Mouse (Mus musculus) MEL (cell line): ENCODE measurements around the gene Map3k7cl. TPM values are rescaled to one million over a fixed set of nuclear protein-coding genes. Genes with fewer than 3 reads are reported as not detected.

Source experiments
- DNase-seq: peaks from one replicate; pipeline ENCODE4 v3.0.0; 2011; ENCODE audit warnings: low read depth, low spot score
- H3K27ac ChIP-seq: 2 replicates; pipeline ENCODE4 v1.5.1; 2012; ENCODE audit warnings: low read depth, mild to moderate bottlenecking, control low read depth, low read length, moderate library complexity; ENCODE audit not compliant: control insufficient read depth
- H3K27me3 ChIP-seq, 2 experiments: fragments of 150-350 bp in 1 of 2; sonication (generic) in 1 of 2; 2 replicates each; pipeline ENCODE4 v1.6.1; 2012; ENCODE audit warnings: low read length in 2 of 2, mild to moderate bottlenecking in 2 of 2, improper control_type of control experiment in 1 of 2, moderate library complexity in 1 of 2; ENCODE audit not compliant: insufficient read depth in 2 of 2, control insufficient read depth in 1 of 2
- H3K36me3 ChIP-seq, 2 experiments: 2 replicates each; pipeline ENCODE4 v1.6.1; 2012 to 2014; ENCODE audit warnings: low read length in 2 of 2, improper control_type of control experiment in 1 of 2, inconsistent platforms in 1 of 2, mild to moderate bottlenecking in 1 of 2; ENCODE audit not compliant: insufficient read depth in 2 of 2, control insufficient read depth in 1 of 2
- H3K4me1 ChIP-seq, 2 experiments: fragments of 150-350 bp in 1 of 2; sonication (generic) in 1 of 2; 2 replicates each; pipeline ENCODE4 v1.6.1; 2012; ENCODE audit warnings: low read length in 2 of 2, improper control_type of control experiment in 1 of 2, mild to moderate bottlenecking in 1 of 2; ENCODE audit not compliant: insufficient read depth in 2 of 2, control insufficient read depth in 1 of 2
- H3K4me3 ChIP-seq, 2 experiments: fragments of 150-350 bp in 1 of 2; sonication (generic) in 1 of 2; 2 replicates each; pipeline ENCODE4 v1.5.1; 2012; ENCODE audit warnings: low read depth in 2 of 2, low read length in 2 of 2, mild to moderate bottlenecking in 2 of 2, moderate library complexity in 2 of 2, control low read depth in 1 of 2, improper control_type of control experiment in 1 of 2; ENCODE audit not compliant: control insufficient read depth in 1 of 2, insufficient read depth in 1 of 2
- H3K79me2 ChIP-seq: 2 replicates; pipeline ENCODE4 v1.6.1; 2012; ENCODE audit warnings: mild to moderate bottlenecking, low read length, moderate library complexity; ENCODE audit not compliant: control insufficient read depth, poor library complexity, insufficient read depth
- H3K9ac ChIP-seq: 2 replicates; pipeline ENCODE4 v1.6.1; 2012; ENCODE audit warnings: low read depth, mild to moderate bottlenecking, control low read depth, low read length, moderate library complexity; ENCODE audit not compliant: control insufficient read depth, poor library complexity, severe bottlenecking
- H3K9me3 ChIP-seq: fragments of 150-350 bp; sonication (generic); replicated peaks from 2 replicates; pipeline ENCODE4 v1.6.1; 2012; ENCODE audit warnings: mild to moderate bottlenecking, low read length, improper control_type of control experiment, moderate library complexity; ENCODE audit not compliant: insufficient read depth
- BHLHE40 ChIP-seq: IDR thresholded peaks from 2 replicates; pipeline ENCODE4 v1.6.1; 2012; ENCODE audit warnings: low read depth, mild to moderate bottlenecking, inconsistent platforms, low read length, improper control_type of control experiment, borderline replicate concordance
- CHD1 ChIP-seq: IDR thresholded peaks from 2 replicates; pipeline ENCODE4 v1.6.1; 2012; ENCODE audit warnings: low read depth, mild to moderate bottlenecking, inconsistent platforms, low read length, improper control_type of control experiment
- CHD2 ChIP-seq: IDR thresholded peaks from 2 replicates; pipeline ENCODE4 v1.6.1; 2011; ENCODE audit warnings: low read length, improper control_type of control experiment
- CTCF ChIP-seq, 3 experiments: IDR thresholded peaks in 2 of 3; conservative IDR thresholded peaks in 1 of 3; 2 replicates each; pipeline ENCODE4 v1.5.1; 2011 to 2012; ENCODE audit warnings: low read length in 3 of 3, low read depth in 2 of 3, mild to moderate bottlenecking in 2 of 3, improper control_type of control experiment in 1 of 3, inconsistent platforms in 1 of 3, mixed read lengths in 1 of 3, moderate library complexity in 1 of 3; ENCODE audit not compliant: control insufficient read depth in 1 of 3, insufficient read depth in 1 of 3, poor library complexity in 1 of 3, severe bottlenecking in 1 of 3
- ELF1 ChIP-seq: IDR thresholded peaks from 2 replicates; pipeline ENCODE4 v1.6.1; 2014; ENCODE audit warnings: low read depth, mild to moderate bottlenecking, inconsistent platforms, low read length, improper control_type of control experiment, moderate library complexity
- GATA1 ChIP-seq: IDR thresholded peaks from 2 replicates; pipeline ENCODE4 v1.6.1; 2011; ENCODE audit warnings: low read depth, low read length, improper control_type of control experiment
- JUND ChIP-seq: IDR thresholded peaks from 2 replicates; pipeline ENCODE4 v1.6.1; 2011; ENCODE audit warnings: low read depth, mild to moderate bottlenecking, improper control_type of control experiment, low read length
- MAFK ChIP-seq: IDR thresholded peaks from 2 replicates; pipeline ENCODE4 v1.6.1; 2011; ENCODE audit warnings: low read depth, mild to moderate bottlenecking, low read length, improper control_type of control experiment, borderline replicate concordance
- MAX ChIP-seq: IDR thresholded peaks from 2 replicates; pipeline ENCODE4 v1.6.1; 2011; ENCODE audit warnings: low read length, improper control_type of control experiment
- MAZ ChIP-seq: IDR thresholded peaks from 2 replicates; pipeline ENCODE4 v1.6.1; 2012; ENCODE audit warnings: low read depth, mild to moderate bottlenecking, inconsistent platforms, low read length, improper control_type of control experiment
- MXI1 ChIP-seq: IDR thresholded peaks from 2 replicates; pipeline ENCODE4 v1.6.1; 2011; ENCODE audit warnings: mild to moderate bottlenecking, low read depth, low read length, improper control_type of control experiment
- MYB ChIP-seq: IDR thresholded peaks from 2 replicates; pipeline ENCODE4 v1.6.1; 2011; ENCODE audit warnings: mild to moderate bottlenecking, low read depth, low read length, improper control_type of control experiment
- NELFE ChIP-seq: IDR thresholded peaks from 2 replicates; pipeline ENCODE4 v1.6.1; 2011; ENCODE audit warnings: low read depth, low read length, improper control_type of control experiment
- RAD21 ChIP-seq: IDR thresholded peaks from 2 replicates; pipeline ENCODE4 v1.6.1; 2011; ENCODE audit warnings: mild to moderate bottlenecking, low read depth, low read length, improper control_type of control experiment
- RCOR1 ChIP-seq: IDR thresholded peaks from 2 replicates; pipeline ENCODE4 v1.6.1; 2012; ENCODE audit warnings: low read depth, mild to moderate bottlenecking, inconsistent platforms, low read length, improper control_type of control experiment
- SIN3A ChIP-seq: IDR thresholded peaks from 2 replicates; pipeline ENCODE4 v1.6.1; 2012; ENCODE audit warnings: low read length, improper control_type of control experiment, inconsistent platforms
- SMC3 ChIP-seq: IDR thresholded peaks from 2 replicates; pipeline ENCODE4 v1.6.1; 2011; ENCODE audit warnings: low read depth, low read length, improper control_type of control experiment
- TAL1 ChIP-seq: IDR thresholded peaks from 2 replicates; pipeline ENCODE4 v1.6.1; 2012; ENCODE audit warnings: mild to moderate bottlenecking, inconsistent platforms, low read length, moderate library complexity, mixed read lengths
- TBP ChIP-seq: IDR thresholded peaks from 2 replicates; pipeline ENCODE4 v1.8.0; 2011; ENCODE audit warnings: low read depth, low read length, improper control_type of control experiment
- TCF12 ChIP-seq: IDR thresholded peaks from 2 replicates; pipeline ENCODE4 v1.6.1; 2014; ENCODE audit warnings: low read depth, mild to moderate bottlenecking, inconsistent platforms, low read length, improper control_type of control experiment, moderate library complexity
- UBTF ChIP-seq: IDR thresholded peaks from 2 replicates; pipeline ENCODE4 v1.6.1; 2012; ENCODE audit warnings: low read depth, mild to moderate bottlenecking, inconsistent platforms, low read length, improper control_type of control experiment, moderate library complexity, borderline replicate concordance; ENCODE audit not compliant: insufficient read depth
- USF2 ChIP-seq, 2 experiments: IDR thresholded peaks; 2 replicates each; pipeline ENCODE4 v1.6.1; 2011 to 2012; ENCODE audit warnings: improper control_type of control experiment in 2 of 2, low read length in 2 of 2, borderline replicate concordance in 1 of 2, inconsistent platforms in 1 of 2, low read depth in 1 of 2, mild to moderate bottlenecking in 1 of 2; ENCODE audit not compliant: insufficient read depth in 1 of 2
- ZC3H11A ChIP-seq: IDR thresholded peaks from 2 replicates; pipeline ENCODE4 v1.6.1; 2012; ENCODE audit warnings: low read depth, mild to moderate bottlenecking, inconsistent platforms, low read length, improper control_type of control experiment
- ZNF384 ChIP-seq: IDR thresholded peaks from 2 replicates; pipeline ENCODE4 v1.6.1; 2012; ENCODE audit warnings: low read depth, mild to moderate bottlenecking, inconsistent platforms, low read length, improper control_type of control experiment
- polyA plus RNA-seq, 2 experiments: library from polyadenylated mRNA; stranded (reverse) in 1 of 2; unstranded in 1 of 2; fragments of >175 nt in 1 of 2; fragments of >200 nt in 1 of 2; gene quantifications; 2 replicates each; pipeline versions ENCODE4 v1.2.1 to v1.2.4; 2012; ENCODE audit warnings: low replicate concordance in 2 of 2, low read depth in 1 of 2; ENCODE audit not compliant: insufficient read length in 2 of 2, insufficient read depth in 1 of 2, missing spikeins in 1 of 2
- total RNA-seq: library from RNA; depleted of rRNA; stranded (reverse); fragments of 300-350 nt; gene quantifications from 2 replicates; pipeline ENCODE4 v1.2.3, GENCODE M21; 2012

The Map3k7cl gene
- total and polyA plus RNA-seq, 3 experiments: not detected

- TF ChIP-seq MAX: no peak
- no peak for TF ChIP-seq ELF1
- no peak for TF ChIP-seq TBP
- TF ChIP-seq CTCF (IDR thresholded peaks at IDR 0.05 in 2 of 3, conservative IDR thresholded peaks at IDR 0.05 in 1 of 3; ENCODE audit: control insufficient read depth in 1 of 3, insufficient read depth in 1 of 3, low read depth in 2 of 3, low read length in 3 of 3, poor library complexity in 1 of 3, severe bottlenecking in 1 of 3): no peak
- no peak for TF ChIP-seq GATA1
- no peak for TF ChIP-seq SIN3A
- no peak for TF ChIP-seq ZC3H11A
- no peak for TF ChIP-seq ZNF384
- no peak for TF ChIP-seq CHD1
- TF ChIP-seq UBTF: no peak
- no peak for TF ChIP-seq MAFK
- TF ChIP-seq, all 39 proteins: peak for 0
- Histone ChIP-seq H3K4me1 (no peaks in the 10 kb centered on the region), H3K9me3 (no peaks in the 10 kb centered on the region), H3K36me3 (no peaks in the 10 kb centered on the region), H3K27me3 (peaks cover 3 to 5% of the 10 kb centered on the region in 2 experiments; a peak in 3 of 4 replicates), H3K9ac (no peak overlapping the region), H3K79me2 (no peaks in the 10 kb centered on the region), H3K27ac (no peak overlapping the region), H3K4me3 (no peak overlapping the region)
- DNase-seq: no peak
Measured at GRCm38 (mm10) chr16:87512331-87512730, 40.8 kb upstream of the Map3k7cl start.

GRCm38 (mm10) chr16:87524228-87524627, 28.9 kb upstream of the Map3k7cl start:
- H3K27me3 ChIP-seq: peaks cover 13 to 16% of the 10 kb centered on the region in 2 experiments
- no peak overlapping the region for H3K9ac ChIP-seq
- H3K36me3 ChIP-seq: no peaks in the 10 kb centered on the region
- H3K4me3 ChIP-seq: no peak overlapping the region
- no peaks in the 10 kb centered on the region for H3K9me3 ChIP-seq
- DNase-seq: no peak
- H3K4me1 ChIP-seq: no peaks in the 10 kb centered on the region
- no peak overlapping the region for H3K27ac ChIP-seq
- H3K79me2 ChIP-seq: no peaks in the 10 kb centered on the region
- no peak for TF ChIP-seq NELFE
- TF ChIP-seq RAD21: no peak
- no peak for TF ChIP-seq CTCF (IDR thresholded peaks at IDR 0.05 in 2 of 3, conservative IDR thresholded peaks at IDR 0.05 in 1 of 3; ENCODE audit: control insufficient read depth in 1 of 3, insufficient read depth in 1 of 3, low read depth in 2 of 3, low read length in 3 of 3, poor library complexity in 1 of 3, severe bottlenecking in 1 of 3)
- TF ChIP-seq BHLHE40: no peak
- TF ChIP-seq CHD2: no peak
- no peak for TF ChIP-seq RCOR1
- no peak for TF ChIP-seq MYB
- no peak for TF ChIP-seq MAZ
- no peak for TF ChIP-seq TAL1
- TF ChIP-seq USF2 (IDR thresholded peaks at IDR 0.05; ENCODE audit: borderline replicate concordance in 1 of 2, insufficient read depth in 1 of 2, low read depth in 1 of 2, low read length in 2 of 2): no peak
- no peak for TF ChIP-seq MXI1
- no peak for TF ChIP-seq SMC3
- TF ChIP-seq TCF12: no peak
- no peak for TF ChIP-seq JUND
